Mouse (Mus musculus): Measurements from ENCODE around the gene Pakap.

The Pakap gene

GRCm38 (mm10) chr4:57678991-57679457 is 111.0 kb downstream of the Pakap start:
- no peak for DNase-seq

- DNase-seq, result no peak
Measured at GRCm38 (mm10) chr4:57680186-57680585, 112.2 kb downstream of the Pakap start.

DNA sequence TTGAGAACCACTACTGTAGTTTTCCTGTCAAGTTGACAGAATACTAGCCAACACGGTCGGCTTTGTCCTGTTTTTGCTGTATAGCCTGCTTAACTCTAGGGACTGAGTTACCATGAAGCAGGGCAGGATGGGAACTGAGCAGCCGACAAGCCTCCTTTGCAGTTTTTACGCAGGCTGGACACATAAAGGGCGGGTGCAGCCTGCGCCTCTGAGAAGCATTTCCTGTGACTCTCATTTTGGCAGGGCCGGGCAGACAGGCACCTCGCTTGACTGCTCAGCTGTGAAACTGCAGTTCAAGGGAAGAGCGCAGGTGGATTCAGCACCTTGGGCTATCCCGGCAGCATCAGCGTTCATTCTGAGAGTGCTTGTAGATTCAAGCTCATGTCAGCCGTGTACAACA is 113.5 kb downstream of the Pakap start:
- DNase-seq, result peak; percentile 65 to 73

DNA sequence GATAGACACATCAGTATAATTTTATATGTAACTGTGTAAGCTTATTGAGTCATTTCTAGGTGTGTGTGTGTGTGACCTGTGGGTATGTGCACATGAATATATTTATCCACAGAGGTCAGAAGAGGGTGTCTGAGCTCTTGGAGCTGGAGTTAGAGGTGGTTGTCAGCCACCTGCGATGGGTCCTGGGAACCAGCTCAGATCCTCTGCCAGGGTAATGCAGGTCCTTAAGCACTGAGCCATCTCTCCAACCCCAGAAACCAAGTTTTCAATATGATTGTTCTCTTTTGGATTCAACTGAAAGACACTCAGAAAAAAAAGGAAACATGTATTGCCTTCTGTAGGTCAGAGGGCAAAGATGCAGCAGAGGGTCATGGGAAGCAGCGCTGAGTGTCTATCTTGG is 114.4 kb downstream of the Pakap start:
- no peak for DNase-seq

DNA sequence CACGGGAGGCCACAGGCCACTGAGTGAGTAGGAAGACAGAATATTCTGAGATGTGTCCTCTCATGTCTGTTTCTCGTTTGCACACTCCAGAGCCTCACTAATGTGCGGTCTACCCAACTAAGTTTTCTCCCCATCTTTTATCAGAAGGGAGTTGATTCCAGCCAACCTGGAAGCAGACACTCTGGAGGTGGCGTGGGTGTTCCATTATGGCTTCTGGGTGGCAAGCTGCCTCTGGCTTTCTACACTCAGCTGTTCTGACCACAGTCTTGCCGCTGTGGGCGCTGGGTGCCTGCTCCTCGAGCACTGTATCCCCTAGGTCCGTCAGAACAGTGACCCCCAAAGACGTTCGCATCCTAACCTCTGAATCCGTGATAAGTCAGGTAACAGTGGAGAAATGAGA is 115.0 kb downstream of the Pakap start:
- no peak for DNase-seq

- DNase-seq, result no peak
Measured at GRCm38 (mm10) chr4:57684676-57685215, 116.8 kb downstream of the Pakap start.

GRCm38 (mm10) chr4:57686736-57687135 is 118.8 kb downstream of the Pakap start:
- DNase-seq, result no peak

- DNase-seq, result no peak
Measured at GRCm38 (mm10) chr4:57687583-57687982, 119.6 kb downstream of the Pakap start.

GRCm38 (mm10) chr4:57688131-57688530 is 120.2 kb downstream of the Pakap start:
- DNase-seq, result no peak

- no peak for DNase-seq
Measured at GRCm38 (mm10) chr4:57690001-57690400, 122.0 kb downstream of the Pakap start.

DNA sequence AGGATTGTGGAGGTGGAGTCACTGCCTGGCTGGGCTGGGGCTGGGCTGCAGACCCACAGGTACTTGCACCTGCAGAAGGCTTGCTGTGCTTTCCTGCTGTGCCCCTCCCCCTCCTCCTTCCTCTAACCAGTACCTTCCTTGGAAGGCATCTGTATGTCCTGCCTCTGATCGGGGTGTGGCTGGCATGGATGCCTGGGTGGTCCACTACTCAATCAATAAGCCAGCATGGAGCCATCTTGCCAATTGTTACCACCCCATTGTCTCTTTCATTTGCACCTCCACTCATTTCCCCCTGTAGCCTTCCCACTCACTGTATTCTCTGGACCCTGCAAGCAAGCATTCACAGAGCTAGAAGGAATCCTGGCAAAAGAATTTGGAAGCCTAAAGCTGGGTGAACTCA is 122.8 kb downstream of the Pakap start:
- DNase-seq, result no peak

DNA sequence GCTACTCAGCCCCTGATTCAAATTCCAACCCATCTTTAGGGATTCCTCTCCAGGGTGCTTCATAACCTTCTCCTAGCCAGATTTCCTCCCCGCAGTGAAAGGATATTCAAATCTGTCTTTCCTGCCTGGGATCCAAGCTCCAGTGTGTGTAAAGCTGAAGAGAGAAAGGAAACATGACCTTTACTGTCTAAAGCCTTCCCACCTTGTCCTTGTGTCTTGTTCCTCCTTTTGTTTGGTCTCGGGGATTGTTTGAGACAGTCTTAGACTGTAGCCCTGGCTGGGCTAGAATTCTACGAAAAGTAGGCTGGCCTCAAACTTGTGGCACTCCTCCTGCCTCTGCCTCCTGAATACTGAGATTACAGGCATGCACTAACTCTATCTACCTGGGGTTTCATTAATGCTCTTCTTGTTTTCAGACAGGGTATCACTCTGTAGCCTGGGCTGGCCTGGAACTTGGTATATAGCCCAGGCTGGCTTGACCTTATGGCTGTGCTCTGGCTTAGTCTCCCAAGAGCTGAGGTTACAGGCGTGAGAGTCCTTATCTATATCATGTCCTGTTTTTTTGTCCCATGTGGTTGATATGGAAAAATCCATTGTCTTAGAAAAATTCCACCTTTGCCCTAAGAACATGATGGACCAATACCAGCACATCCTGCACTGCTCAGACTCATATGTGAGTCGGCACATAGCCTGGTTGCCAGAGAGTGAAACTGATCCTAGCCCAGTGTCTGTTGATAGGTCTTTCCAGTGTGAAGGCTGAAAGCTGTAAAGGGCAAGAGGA is 126.6 kb downstream of the Pakap start:
- DNase-seq, result no peak

- DNase-seq, result no peak
Measured at GRCm38 (mm10) chr4:57696955-57697354, 129.0 kb downstream of the Pakap start.

GRCm38 (mm10) chr4:57697918-57698611 is 130.1 kb downstream of the Pakap start:
- DNase-seq, result no peak

GRCm38 (mm10) chr4:57701576-57701975 is 133.6 kb downstream of the Pakap start:
- DNase-seq, result peak in 1 of 2 experiments; percentile 19

GRCm38 (mm10) chr4:57703574-57704470 is 135.8 kb downstream of the Pakap start:
- no peak for DNase-seq

DNA sequence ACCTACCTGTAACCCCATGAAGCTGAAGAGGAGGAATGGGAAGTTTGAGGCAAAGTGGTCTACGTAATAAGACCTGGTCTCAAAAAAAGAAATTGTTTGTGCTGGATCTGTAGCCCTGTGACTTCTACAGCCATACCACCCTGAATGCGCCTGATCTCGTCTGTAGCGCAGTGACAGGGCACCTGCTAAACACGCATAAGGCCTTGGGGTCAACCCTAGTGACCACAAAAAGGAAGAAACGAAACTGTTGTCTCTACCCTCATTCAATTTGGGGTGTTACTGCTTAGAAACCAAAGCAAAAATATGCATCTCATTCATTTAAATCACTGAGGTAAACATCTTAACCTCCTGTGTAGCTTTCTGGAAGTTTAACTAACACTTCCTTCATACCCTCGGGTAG is 136.6 kb downstream of the Pakap start:
- no peak for DNase-seq

DNA sequence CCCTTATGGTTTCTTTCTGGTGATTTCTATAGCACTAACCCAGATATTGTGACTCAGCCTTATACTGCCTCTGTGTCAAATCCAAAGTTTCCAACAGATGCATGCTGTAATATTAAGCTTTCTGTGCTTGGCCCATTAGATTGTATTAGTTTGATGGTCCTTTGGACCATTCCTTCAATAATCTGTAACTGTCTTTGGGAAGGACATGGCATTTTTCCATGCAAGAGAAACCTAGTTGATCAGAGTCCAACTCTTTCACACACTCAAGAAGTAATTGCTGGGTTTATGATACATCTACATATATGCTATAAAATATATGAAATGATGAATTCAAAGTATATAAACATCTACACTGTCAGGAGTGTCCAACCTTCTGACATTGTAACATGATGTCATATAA is 147.9 kb downstream of the Pakap start:
- no peak for DNase-seq

DNA sequence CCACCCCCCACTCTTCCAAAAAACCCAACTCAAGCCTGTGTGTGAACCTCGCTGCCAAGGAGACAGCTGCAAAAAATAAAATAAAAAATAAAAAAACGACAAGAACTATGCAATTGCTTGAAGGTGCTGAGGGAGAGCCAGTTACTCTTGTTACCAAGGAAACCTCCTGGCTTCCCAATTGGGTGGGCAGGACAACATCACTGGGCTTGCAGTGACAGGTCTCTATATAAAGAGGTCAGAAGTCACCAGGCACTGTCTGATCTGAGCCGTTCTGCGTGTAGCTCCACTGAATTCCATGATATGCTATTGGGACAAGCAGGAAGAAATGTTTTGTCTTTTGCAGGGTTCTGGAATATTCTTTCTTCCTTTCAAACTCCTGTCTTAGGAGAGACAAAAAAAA is 148.8 kb downstream of the Pakap start:
- no peak for DNase-seq

DNA sequence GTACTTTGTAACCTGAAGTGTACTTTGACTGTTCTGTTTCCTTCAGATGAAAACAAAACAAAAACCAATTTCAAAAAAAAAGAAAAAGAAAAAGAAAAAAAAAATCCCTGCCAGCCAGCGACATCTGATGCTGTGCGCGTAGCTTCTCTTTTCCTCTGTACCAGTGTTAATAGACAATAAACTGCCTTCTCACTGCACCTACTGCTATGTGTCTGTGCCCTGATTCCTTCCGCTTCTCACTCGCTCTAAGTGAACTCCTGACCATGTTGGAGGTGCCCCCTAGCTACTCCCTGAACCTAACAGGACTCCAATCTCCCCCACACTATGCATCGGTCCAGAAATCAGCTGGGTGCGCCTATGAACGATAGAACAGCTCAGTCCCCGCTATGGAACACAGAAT is 149.4 kb downstream of the Pakap start, which contains the start of gene Akap2:
TSS of gene Akap2 (plus strand) at position 304 of the 400 bp plus-strand sequence.
- DNase-seq, result no peak

- DNase-seq, result no peak
Measured at GRCm38 (mm10) chr4:57719370-57719769, 151.4 kb downstream of the Pakap start.

DNA sequence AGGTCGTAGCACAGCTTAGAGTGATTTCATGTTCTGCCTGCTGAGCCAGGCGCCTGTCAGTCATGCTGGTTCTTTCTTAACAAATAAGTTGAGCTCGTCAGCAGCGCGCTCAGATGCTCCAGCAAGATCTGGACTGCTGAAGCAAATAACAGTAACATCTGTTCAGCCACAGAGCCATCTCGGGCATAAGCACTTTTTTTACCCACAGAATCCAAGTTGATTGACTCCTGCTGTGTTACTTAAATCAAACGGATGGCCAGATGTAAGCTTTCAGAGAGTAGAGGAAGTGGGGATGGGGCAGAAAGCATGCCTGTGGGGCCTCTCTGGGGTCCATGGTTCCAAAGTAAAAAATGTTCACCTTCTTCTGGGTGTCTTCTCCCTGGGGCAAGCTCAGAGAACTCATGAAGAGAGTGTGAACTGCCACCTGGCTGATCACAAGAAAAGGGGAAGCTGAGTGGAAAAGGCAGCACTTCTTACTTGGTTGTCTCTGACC is 152.9 kb downstream of the Pakap start:
- no peak for DNase-seq

DNA sequence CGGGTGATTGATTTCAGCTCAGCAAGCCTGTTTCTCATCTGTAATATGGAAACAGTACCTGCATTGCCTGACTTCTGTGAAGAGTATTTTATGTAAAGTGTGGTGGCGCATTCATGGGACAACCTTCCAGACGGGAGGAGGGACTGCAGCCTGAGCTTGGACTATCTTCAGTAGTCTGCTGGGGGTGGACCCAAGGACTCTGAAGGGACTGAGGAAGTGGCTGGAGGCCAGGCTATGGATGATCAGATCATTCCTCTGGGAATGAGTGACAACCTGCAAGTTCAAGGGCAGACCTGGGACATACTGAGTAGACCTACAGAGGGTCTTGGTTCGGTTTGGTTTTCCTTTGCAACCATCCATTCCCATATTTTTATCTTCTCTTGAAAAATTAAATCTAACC is 154.3 kb downstream of the Pakap start:
- DNase-seq, result no peak
